Mouse (Mus musculus): ENCODE results near the gene Olfr221.

Gene Olfr221

GRCm38 (mm10) chr14:52019051-52019589 is 23.1 kb downstream of the Olfr221 start:
- no peak for DNase-seq

- DNase-seq: no peak
These were observed 23.8 kb downstream of the Olfr221 start for GRCm38 (mm10) chr14:52018248-52019050.

GRCm38 (mm10) chr14:52017662-52018061 is 24.6 kb downstream of the Olfr221 start:
- no peak for DNase-seq

- DNase-seq: no peak
These were observed 25.4 kb downstream of the Olfr221 start for GRCm38 (mm10) chr14:52016625-52017405.

- no peak for DNase-seq
These were observed 26.7 kb downstream of the Olfr221 start, which contains the start of gene Tmem253 for GRCm38 (mm10) chr14:52015445-52016100. TSS of gene Tmem253 (plus strand) at chr14:52015658.

GRCm38 (mm10) chr14:52014761-52015311 is 27.4 kb downstream of the Olfr221 start:
- peak; percentile 85 for DNase-seq

GRCm38 (mm10) chr14:52014271-52014760 is 27.9 kb downstream of the Olfr221 start:
- DNase-seq: no peak

GRCm38 (mm10) chr14:52013771-52014219 is 28.5 kb downstream of the Olfr221 start:
- peak; percentile 71 for DNase-seq

- DNase-seq: no peak
These were observed 29.1 kb downstream of the Olfr221 start for GRCm38 (mm10) chr14:52013021-52013610.

- DNase-seq: peak; percentile 41
These were observed 29.7 kb downstream of the Olfr221 start for GRCm38 (mm10) chr14:52012553-52012952.

GRCm38 (mm10) chr14:52012085-52012484 is 30.2 kb downstream of the Olfr221 start:
- peak; percentile 38 for DNase-seq

GRCm38 (mm10) chr14:52011683-52012082 is 30.6 kb downstream of the Olfr221 start:
- DNase-seq: no peak

- DNase-seq: peak; percentile 97
These were observed 31.7 kb downstream of the Olfr221 start for GRCm38 (mm10) chr14:52010446-52011111.

- DNase-seq: no peak
These were observed 32.4 kb downstream of the Olfr221 start for GRCm38 (mm10) chr14:52009841-52010240.

GRCm38 (mm10) chr14:52009361-52009760 is 32.9 kb downstream of the Olfr221 start:
- DNase-seq: no peak

GRCm38 (mm10) chr14:52008321-52009203 is 33.7 kb downstream of the Olfr221 start:
- peak; percentile 92 for DNase-seq

- no peak for DNase-seq
These were observed 35.5 kb downstream of the Olfr221 start for GRCm38 (mm10) chr14:52006771-52007170.

- no peak for DNase-seq
These were observed 36.0 kb downstream of the Olfr221 start for GRCm38 (mm10) chr14:52006241-52006640.

- DNase-seq: no peak
These were observed 36.6 kb downstream of the Olfr221 start for GRCm38 (mm10) chr14:52005616-52006015.

GRCm38 (mm10) chr14:52005141-52005540 is 37.1 kb downstream of the Olfr221 start:
- DNase-seq: no peak
